Mouse (Mus musculus): ENCODE results near the gene Abhd16a.

Gene Abhd16a

DNA sequence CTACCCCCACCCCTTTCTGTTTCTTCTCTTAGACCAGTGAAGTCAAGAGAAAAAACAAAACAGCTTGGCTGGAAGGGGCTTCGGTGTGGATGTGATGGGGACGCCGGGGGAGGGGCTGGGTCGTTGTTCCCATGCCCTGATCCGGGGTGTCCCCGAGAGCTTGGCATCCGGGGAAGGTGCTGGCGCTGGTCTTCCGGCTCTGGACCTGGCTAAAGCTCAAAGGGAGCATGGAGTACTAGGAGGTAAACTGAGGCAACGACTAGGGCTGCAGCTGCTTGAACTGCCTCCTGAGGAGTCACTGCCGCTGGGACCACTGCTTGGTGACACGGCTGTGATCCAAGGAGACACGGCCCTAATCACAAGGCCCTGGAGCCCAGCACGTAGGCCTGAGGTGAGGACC lies 29.0 kb upstream of the Abhd16a start:
- no peak for DNase-seq (ENCODE audit: low spot score)

DNA sequence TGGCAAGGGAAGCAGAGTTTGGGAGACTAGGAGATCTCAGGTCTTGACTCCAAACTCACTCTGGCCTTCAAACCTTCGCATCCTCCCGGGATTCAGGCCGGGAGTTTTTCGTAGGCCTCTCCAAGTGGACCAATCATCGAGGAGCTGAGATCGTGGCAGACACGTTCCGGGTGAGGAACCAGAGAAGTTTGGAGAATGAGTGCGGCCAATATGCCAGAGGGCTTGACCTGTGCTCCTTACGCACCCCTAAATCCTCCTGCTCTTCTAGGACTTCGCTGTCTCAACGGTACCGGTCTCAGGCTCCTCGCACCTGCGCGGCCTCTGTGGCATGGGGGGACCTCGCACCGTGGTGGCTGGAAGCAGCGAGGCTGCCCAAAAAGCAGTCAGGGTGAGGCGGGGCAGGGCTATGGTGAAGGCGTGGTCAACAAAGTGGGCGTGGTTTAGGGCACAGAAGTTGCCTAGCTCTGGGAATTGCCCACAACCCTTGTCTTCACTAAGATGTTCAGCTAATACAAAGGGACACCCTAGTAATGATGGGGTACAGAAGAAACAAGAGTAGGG lies 28.2 kb upstream of the Abhd16a start:
- DNase-seq (ENCODE audit: low spot score), result no peak

DNA sequence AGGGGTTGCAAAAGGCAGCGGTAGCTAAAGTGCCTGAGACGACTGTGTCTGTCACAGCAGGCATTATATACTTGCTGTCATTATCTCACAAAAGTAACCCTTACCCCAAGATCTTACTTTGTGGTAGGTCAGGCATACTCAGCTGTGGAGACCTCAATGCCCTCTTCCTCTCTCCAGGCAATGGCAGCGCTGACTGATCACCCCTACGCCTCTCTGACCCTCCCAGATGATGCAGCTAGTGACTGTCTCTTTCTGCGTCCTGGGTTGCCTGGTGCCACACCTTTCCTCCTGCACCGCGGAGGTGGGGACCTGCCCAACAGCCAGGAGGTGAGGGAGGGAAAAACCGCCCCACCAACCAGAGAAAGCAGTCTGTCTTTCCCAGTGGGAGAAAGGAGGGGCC lies 27.8 kb upstream of the Abhd16a start:
- no peak for DNase-seq (ENCODE audit: low spot score)

DNA sequence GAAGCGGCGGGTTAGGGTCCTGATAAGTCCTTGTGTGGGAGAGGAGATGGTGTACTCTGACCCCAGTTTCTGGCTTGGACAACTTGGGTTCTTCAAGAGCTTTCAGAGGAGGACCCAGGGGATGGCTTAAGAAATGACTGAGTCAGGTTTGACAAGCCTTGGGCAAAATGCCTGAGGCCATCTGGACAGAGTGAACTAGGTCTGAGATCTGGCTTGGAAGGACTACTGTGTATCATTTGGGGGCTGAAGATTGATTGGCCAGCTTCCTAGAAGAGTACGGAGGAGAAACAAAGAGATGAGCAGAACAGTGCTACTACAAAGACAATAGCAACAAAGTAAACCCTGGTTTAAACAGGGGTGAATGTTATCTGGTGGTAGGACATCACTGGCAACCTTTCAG lies 25.6 kb upstream of the Abhd16a start:
- DNase-seq (ENCODE audit: low spot score), result no peak

DNA sequence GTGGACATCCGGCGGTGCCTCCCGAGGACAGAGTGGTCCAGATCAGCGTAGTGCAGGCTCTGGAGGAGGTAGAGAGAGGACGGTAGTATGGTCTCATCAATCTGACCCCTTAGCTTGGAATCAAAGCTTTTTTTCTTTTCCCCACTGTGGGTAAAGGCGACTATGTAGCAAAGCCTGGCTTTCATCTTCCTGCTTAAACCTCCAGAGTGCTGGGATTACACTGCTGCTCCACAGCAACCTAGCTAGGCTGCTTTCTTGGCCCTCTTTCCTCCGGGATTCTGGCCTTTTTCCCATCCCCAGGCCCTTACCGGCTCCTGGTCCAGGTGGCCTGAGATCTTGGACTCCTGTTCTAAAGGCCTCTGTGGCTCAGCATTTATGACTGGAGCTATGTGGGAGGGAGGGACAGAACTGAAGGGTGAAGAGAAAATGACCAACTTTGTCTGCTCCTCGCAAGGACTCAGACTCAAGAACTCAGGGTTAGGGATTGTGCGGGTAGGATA lies 24.6 kb upstream of the Abhd16a start:
- no peak for DNase-seq (ENCODE audit: low spot score)

DNA sequence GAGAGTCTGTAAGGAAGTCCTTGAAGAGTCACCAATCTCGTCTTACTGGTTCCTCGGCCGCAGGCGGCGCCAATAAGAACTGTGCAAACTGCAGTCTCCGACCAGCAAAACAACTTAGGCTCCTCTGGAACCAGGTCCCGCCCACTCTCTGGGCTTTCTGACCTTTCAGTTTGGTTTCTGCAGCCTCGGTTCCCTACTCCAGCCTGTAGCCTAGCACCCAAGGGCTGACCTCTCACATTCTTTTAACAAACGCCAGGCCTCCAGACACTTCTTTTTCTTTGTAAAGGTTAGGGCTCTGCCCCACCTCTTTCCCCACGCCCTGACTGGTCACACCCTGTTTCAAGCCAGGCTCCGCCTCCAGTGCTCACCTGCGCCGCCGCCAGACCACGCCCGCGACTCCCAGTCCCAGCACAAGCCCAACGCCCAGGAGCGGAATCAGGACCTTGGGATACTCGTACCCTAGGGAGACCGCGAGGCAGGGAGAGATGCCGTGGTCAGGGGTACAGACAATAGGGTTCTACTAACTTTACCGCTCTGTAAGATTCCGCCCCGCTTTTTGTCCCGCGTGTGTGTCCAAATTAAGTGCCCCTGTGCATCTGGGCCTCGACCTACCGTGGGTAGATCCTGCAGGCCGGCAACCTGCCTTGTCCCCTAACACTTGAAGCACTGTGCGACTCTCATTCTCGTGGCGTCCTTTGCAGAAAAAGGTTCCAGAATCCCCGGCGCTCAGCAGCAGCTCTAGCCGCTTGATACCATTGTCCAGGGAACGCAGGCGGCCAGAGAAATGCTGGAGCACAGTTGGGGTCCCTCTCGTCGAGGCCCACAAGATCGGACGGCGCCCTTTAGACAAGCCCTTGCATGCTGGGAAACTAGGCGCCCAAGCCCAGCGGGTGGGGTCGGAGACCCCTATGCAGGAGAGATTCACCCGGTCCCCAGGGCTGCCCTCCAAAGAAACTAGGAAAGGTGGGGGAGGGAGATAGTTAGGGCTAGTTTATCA lies 23.8 kb upstream of the Abhd16a start, which contains the start of gene Ly6g6c:
Gene Ly6g6c (plus strand): TSS at position 438 of the 997 bp plus-strand sequence.
- DNase-seq (ENCODE audit: low spot score), result no peak

DNA sequence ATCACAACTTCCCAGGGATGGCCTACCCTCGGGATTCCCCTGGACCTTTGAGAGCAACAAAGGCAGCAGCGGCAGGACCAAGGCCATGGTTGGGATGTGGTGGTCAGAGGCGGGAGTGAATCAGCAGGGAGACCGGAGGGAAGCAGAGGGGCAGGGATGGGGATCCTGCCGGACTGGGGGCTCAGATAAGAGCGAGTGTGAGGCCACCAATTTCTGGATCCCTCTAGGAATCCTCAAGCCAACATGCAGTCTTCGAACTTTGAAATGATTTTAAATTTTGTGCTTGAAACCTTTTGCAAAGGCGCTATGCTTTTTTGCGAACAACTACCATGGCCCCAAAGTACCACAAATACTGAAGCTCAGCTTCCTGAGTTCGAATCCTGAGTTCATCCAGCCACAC lies 23.0 kb upstream of the Abhd16a start, which contains the start of gene Mpig6b:
Gene Mpig6b (minus strand): TSS at position 101 of the 400 bp plus-strand sequence.
- DNase-seq (ENCODE audit: low spot score), result no peak

DNA sequence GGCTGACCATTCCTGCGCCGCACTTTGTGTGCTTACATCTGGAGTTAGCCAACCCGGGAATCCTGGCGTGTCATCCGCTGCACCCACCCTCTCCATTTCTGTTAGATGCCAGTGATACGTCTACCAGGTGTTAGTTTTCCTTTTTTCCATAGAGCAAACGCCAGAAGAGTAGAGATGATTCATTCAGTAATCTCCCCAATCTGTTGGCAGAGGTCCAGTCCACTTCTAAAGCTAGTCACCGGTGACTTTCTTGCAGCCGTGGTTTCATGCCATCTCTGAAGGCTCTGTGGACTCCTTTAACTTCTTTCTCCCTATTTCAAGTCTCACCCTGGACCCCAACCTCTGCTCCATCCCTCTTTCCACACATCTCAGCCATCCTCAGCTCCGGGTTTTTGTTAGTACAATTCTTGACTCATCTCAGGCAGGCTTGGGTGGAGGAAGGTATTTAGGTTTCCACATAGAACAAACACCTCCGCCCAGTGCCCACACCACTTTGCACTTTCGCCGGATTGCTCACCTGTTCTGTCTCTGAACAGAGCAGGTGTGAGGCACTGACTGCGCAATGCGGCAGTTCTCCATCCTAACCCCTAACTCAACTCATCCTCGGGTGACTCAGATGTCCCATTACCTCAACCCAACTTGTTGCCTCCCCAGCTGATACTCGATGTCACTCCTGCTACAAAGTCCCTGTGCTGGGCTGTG lies 20.7 kb upstream of the Abhd16a start:
- no peak for DNase-seq (ENCODE audit: low spot score)

DNA sequence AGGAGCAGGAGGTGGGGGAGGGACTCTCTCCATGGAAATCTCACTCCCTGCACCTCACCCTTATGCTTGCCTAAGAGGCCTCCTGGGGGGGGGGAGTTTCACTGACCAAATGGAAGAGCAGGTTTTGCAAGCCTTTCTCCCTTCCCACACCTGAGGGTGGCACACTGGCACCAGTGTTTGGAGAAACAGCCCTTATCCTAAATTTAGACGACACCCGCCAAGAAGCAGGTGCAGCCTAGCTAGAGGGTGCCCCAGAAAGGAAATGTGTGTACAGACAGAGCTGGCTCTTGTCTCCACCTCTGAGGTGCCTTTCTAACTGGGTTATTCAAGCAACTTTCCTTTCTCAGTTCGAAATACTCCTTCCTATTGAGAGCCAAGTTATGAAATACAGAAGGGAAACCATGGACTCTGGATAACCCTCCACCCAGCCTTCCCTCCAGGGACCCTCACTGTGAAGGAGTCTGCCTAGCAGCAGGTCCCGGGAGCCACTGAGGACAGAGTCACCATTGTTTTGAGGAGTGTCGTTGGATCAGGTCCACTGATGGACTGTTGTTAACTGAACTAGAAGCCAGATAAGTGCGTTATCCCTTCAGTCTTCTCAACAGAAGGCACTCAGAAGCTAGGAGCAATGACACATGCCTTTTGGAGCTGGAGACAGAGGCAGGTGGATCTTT lies 18.4 kb upstream of the Abhd16a start:
- no peak for DNase-seq (ENCODE audit: low spot score)

DNA sequence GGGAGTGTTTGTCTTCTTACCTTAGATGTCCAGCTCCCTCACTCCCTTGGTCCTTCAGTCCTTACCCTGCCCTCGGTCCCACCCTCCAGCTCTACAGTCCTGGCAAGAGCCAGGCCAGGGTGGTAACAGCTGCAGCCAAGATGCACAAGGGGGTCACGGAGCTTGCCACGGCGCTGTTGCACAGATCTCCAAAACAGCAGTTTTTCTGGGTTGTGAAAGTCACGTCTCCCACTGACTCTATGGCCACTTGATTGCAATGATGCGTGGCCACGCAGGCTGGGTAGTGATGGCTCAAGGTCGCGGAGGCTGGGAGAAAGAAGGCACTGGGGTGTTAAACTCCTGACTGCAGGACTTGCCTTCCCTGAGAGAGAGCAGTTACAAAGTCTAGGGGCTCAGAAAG lies 17.6 kb upstream of the Abhd16a start:
- DNase-seq (ENCODE audit: low spot score), result no peak

DNA sequence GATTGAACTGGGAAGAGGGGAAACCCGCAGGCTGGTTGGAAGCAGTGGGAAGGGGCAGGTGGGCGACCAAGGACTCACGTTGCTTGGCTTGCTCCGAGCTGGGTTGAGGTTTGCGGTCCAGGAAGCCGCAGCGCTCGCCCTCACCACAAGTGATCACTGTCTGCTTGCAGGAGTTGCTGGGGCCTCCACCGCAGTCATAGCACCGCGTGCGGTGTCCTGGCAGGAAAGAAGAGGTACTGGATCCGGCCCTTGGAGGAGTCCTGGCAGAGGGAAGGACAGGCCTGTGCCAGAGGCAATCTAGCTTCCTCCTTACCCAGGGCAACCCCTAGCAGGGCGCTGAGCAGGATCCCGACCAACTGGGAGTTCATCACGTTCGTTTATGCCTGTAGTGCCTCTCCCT lies 15.0 kb upstream of the Abhd16a start:
- no peak for DNase-seq (ENCODE audit: low spot score)

DNA sequence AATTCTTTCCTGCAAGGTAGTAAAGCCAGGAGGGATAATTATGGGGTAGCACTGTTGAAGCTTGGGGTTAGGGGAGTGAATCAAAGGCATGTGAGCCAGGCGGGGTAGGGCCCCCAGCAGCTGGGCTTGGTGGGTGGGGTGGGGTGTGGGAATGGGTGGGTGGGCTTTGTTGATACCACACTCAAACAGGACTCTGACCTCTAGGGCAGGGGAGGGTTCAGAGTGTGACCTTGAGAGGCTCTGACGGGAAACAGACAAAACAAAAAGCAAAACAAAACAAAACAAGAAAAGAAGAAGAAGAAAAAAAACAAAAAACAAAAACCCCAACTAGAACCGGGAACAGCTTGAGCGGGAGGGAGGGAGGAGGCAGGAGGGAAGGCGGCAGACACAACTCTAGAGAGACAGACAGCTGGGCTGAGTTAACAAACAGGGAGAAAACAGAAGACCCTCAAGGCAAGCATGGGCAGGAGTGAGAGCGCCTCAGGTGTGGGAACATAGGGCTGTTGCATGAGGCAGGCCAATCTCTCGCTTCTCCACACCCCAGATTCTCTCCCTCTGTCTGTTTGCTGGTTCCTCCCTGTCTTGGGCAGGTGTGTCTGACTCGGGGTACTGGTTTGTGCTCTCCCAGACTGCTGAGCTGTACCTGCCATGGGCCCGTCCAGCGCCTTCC lies 12.4 kb upstream of the Abhd16a start, which contains the start of gene Ly6g6e:
Gene Ly6g6e (plus strand): TSS at position 396 of the 670 bp plus-strand sequence.
- DNase-seq (ENCODE audit: low spot score), result no peak

DNA sequence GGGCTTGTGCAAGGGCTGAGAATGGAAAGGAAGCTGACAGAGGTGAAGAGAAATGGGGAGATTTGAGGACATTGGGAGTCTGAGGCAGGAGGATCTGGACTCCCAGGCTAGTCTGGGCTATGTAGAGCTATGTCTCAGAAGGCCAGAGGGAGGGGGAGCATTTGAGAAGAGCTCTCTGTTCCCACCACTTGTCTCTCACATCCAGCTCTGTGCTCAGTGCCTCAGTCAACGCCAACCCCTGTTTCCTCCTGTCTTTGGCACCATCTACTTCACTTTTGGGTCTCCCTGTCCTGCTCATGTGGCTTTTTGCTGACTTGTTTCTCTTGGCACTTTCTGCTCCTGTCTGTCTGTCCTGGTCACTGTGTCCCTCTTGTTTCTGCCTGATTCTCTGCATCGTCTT lies 11.8 kb upstream of the Abhd16a start:
- no peak for DNase-seq (ENCODE audit: low spot score)

DNA sequence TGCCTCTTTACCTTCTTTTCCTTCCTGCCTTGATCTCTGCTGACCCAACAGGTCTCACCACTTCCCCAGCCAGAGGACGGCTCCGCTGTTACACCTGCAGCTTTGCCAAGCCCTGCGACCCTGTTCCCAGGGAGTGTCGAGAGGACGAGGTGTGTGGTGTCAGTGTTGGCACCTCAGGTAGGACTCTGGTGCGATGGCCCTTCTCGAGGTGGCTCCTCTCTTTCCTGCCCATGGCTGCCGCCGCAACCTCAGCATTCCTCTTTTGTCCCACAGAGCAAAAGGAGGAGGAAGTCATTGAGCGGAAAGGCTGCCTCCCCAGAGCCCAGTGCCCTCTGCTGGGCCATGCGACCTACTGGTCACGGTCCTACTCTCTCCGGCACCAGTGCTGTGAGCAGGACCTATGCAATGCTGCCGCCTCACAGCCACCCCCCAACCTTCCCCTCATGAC lies 11.3 kb upstream of the Abhd16a start, which contains the start of gene Ly6g6d:
Gene Ly6g6d (minus strand): TSS at position 280 of the 448 bp plus-strand sequence.
- no peak for DNase-seq (ENCODE audit: low spot score)

DNA sequence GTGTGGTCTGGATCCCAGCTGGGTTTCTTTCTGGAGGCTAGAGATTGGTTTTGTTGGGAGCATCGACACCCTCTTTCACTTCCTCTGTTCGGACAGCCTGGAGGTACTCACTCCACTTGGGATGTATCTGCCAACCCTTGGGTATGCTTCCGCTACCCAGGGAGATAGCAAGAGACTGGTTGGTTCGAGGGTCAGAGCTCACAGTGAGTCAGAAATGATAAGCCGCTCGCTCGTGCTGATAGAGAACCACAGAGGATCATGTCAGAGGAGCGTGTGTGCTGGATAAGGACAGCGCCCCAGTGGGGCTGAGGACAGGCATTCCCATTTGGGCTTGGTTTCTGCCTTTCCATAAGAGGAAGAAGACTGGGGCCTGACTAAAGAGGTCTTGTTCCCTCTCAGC lies 9.3 kb upstream of the Abhd16a start:
- DNase-seq (ENCODE audit: low spot score), result no peak

DNA sequence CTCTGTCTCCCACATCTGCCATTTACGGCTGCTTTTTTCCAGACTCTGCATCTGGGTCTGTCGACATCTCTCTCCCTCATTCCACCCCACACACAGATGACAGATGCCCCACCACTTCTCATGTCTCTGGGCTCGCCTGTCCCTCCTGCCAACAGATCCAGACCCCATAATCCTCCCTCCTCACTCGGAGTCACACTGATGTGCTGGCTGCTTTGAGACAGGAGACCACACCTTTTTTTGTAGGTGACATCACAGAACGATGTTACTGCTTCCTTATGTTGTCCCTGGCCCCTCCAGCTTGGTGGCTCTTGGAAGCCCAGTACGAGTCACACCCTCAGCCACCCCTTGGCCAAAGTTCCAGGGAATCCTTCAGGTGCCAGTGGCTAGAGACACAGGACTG lies 8.8 kb upstream of the Abhd16a start:
- DNase-seq (ENCODE audit: low spot score), result no peak

DNA sequence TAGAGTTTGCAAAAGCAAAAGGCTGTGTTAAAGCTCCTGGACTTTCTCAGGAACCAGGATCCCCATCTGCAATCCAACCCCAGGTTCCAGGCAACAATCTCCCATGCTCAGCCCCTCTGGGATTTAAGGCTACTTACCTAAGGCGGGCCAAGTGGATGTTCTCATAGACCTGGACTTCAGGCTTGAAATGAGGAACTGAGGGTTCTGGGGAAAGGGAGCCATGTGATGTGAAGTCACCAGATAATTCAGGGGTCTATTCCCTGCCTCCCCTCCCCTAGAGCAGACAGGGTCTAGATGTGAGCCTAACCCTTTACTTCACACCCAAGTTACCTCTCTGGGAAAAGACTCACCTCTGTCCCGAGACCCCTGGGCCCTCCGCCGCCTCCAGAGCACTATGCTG lies 8.4 kb upstream of the Abhd16a start:
- DNase-seq (ENCODE audit: low spot score), result no peak

DNA sequence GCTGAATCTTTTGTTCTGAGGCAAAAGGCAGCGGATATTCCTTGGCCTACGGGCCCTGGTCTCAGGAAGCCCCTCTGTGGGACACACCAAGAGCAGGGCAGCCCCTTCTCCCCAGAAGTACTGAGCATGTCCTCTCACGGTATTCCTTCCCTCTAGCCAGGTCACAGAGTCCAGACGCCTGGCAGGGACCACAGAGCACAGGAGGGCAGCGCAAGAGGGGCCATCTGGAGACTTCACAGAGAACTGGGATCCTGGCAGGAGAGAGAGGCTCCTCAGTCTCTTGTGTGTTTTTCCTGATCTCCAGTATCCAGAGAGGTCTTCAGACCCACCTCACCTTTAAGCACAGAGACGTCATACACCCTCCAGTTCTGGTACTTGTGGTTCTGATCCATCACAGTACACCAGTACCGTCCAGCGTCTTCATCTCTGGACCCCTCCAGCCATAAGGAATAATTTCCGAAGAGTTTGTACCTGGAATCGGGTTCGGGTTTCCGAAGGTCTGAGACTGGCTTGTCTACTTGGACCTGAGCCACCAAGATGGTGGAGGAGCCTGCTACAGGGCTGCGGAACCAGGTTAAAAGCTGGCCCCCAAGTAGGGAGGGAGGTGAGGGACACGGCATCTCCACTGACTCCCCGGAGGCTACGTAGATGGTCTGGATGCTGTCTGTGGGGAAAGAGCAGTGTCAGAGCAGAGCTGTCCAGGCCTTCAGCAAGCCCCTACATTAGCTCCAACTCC lies 6.1 kb upstream of the Abhd16a start:
- DNase-seq (ENCODE audit: low spot score), result no peak

DNA sequence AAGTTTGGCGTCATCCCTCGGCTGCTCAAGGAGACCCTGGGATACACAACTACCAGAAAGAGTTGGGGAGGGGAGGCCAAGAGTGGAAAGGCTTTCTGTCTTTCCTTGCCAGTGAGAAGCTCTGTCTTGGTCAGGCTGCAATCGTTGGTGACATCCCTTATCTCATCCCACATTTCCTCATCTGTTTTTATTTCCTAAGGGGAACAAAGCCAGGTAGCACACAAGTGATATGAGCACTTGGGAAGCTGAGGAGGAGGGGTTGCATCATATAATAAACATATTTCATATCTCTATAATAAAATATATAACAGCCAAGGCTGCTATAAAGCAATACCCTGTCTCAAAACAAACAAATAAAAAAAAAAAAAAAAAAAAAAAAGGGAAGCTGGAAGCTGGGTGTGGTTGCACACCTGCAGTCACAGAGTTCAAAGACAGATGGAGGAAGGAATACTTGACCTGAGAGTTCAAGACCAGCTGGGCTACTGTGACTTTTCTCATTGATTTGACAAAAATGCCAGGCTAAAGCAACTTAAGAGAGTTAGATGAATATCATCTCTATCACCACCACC lies 5.0 kb upstream of the Abhd16a start:
- no peak for DNase-seq (ENCODE audit: low spot score)

DNA sequence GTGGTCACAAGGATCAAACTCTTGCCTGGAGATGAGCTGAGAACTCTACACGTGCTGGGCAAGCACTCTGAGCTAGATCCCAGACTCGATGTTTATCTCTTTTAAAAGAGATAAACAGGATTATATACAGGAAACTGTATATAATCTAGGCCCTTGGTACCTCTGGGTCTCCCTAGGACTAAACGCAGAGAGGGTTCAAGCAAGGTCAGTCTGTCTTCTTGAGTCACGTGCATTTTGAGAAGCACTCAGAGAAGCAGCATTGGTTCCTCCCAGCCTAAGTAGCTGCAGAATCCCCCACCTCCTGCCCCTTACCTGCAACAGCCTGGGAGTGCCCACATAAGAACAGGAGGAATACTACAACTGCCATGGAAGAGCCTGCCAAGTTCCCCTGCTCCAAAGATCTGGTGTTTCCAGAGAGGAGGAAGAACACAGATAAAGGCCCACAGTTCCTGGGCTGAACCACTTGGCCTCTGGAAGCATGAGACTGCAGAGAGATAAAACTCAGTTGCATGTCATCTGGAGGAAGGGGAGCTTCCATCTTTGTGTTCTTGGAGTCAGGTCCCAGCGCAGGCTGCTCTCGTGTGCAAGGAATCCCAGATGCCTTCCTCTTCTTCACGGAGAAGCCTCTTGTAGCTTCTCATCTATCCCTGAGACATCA lies 3.7 kb upstream of the Abhd16a start, which contains the start of gene Ly6g6f:
Gene Ly6g6f (minus strand): TSS at position 403 of the 658 bp plus-strand sequence.
- DNase-seq (ENCODE audit: low spot score), result no peak

All from layer of hippocampus, adult 11-12 months (tissue).